ENCODE assay signal across 15 mouse cellular contexts in the genomic region with DNA sequence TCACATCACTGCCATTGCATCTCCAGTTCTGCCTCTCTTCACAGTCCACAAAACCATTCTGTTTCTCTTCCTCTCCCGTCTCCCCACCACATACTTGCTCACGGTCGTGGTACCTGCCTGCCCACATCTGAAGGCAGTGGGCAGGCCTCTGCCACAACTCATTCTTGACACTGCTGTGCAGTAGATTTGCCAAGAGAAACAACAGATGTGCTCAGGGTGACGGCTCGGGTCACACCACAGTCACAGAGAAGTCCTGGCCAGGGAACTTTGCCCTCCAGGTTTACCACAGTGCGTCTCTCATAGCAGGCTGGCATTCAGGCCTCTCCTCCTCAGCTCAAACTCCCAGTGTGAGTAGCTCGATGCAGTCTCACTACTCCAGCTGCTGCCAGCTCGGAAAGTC. TPM values are rescaled to one million over a fixed set of nuclear protein-coding genes. Genes with fewer than 3 reads are reported as not detected.
DNase-seq lines count a peak whose midpoint lies in the region; ATAC-seq and TF ChIP-seq lines count a peak whose summit lies in the region.
"Had no signal": no experiment of that assay in that cellular context is flagged by ENCODE, and none has a peak within 500 bp of the region (broad histone marks: within the 10 kb centered on the region; RNA-seq: fewer than 3 reads in every experiment).

No protein-coding gene starts in this region.

- no peak overlapping the region for H3K4me2 ChIP-seq in liver, postnatal 0 days (ENCODE audit: low read depth, low read length)
- H3K4me2 ChIP-seq in liver, embryonic 12.5 days, result no peak overlapping the region
- H3K4me2 ChIP-seq in kidney, embryonic 14.5 days (replicated peaks; ENCODE audit: low read depth, low read length), result no peak overlapping the region
- no peak overlapping the region for H3K4me2 ChIP-seq in forebrain, embryonic 11.5 days (ENCODE audit: low read depth, low read length, severe bottlenecking)

- 59% methylated on average over 8 of the region's 8 CpGs for WGBS in liver, postnatal 0 days (ENCODE audit: insufficient replicate concordance)
- 72% methylated on average over 8 of the region's 8 CpGs for WGBS in liver, embryonic 12.5 days (ENCODE audit: insufficient replicate concordance)
- 37% methylated on average over 8 of the region's 8 CpGs for WGBS in kidney, embryonic 14.5 days
- 90% methylated on average over 8 of the region's 8 CpGs for WGBS in forebrain, embryonic 11.5 days

- peak; percentile 48 for DNase-seq in adrenal gland, postnatal 14 days
- no peak for DNase-seq in adrenal gland, adult 18-20 months (ENCODE audit: low spot score in 2 of 2)
- no peak for DNase-seq in liver, postnatal 0 days
- peak; percentile 16 for DNase-seq in thymus, postnatal 4 days
- no peak for DNase-seq in retina, postnatal 1 day
- DNase-seq in forebrain, embryonic 11.5 days (ENCODE audit: low spot score), result no peak
- DNase-seq: cerebellum, adult 9-10 months; embryo, embryonic 11 days; heart, adult 18-20 months; heart, postnatal 4 days; lung, adult 18-20 months; right cerebral cortex, postnatal 14 days had no signal

- no peak overlapping the region for H3K4me3 ChIP-seq in liver, postnatal 0 days (ENCODE audit: low read depth, low read length)
- H3K4me3 ChIP-seq in liver, embryonic 12.5 days, result no peak overlapping the region
- H3K4me3 ChIP-seq in kidney, embryonic 14.5 days (ENCODE audit: low read length), result no peak overlapping the region
- no peak overlapping the region for H3K4me3 ChIP-seq in forebrain, embryonic 11.5 days (ENCODE audit: low read depth, low read length)
- H3K4me3 ChIP-seq: layer of hippocampus, adult 2 months had no signal

- H3K27ac ChIP-seq in liver, postnatal 0 days (ENCODE audit: low read depth), result no peak overlapping the region
- no peak overlapping the region for H3K27ac ChIP-seq in liver, embryonic 12.5 days
- H3K27ac ChIP-seq in kidney, embryonic 14.5 days (ENCODE audit: low read depth, low read length), result no peak overlapping the region
- no peak overlapping the region for H3K27ac ChIP-seq in forebrain, embryonic 11.5 days (ENCODE audit: low read depth, low read length)
- H3K27ac ChIP-seq: layer of hippocampus, adult 2 months had no signal

- peaks cover 30% of the 10 kb centered on the region for H3K36me3 ChIP-seq in liver, postnatal 0 days (replicated peaks; ENCODE audit: insufficient read depth, low read length)
- H3K36me3 ChIP-seq in liver, embryonic 12.5 days, result peaks cover 43% of the 10 kb centered on the region
- peaks cover 31% of the 10 kb centered on the region for H3K36me3 ChIP-seq in kidney, embryonic 14.5 days (ENCODE audit: control insufficient read depth, insufficient read depth, low read length)
- peaks cover 11% of the 10 kb centered on the region for H3K36me3 ChIP-seq in forebrain, embryonic 11.5 days (ENCODE audit: control insufficient read depth, insufficient read depth, low read length)

- H3K4me1 ChIP-seq in liver, postnatal 0 days (ENCODE audit: insufficient read depth), result peaks cover 8% of the 10 kb centered on the region; the same call in 1 of the 2 replicates
- no peaks in the 10 kb centered on the region for H3K4me1 ChIP-seq in liver, embryonic 12.5 days
- no peaks in the 10 kb centered on the region for H3K4me1 ChIP-seq in kidney, embryonic 14.5 days (ENCODE audit: control insufficient read depth, insufficient read depth, low read length)
- H3K4me1 ChIP-seq in forebrain, embryonic 11.5 days (replicated peaks; ENCODE audit: control insufficient read depth, insufficient read depth, low read length), result no peaks in the 10 kb centered on the region

- no peaks in the 10 kb centered on the region for H3K9me3 ChIP-seq in liver, postnatal 0 days (ENCODE audit: low read length)
- no peaks in the 10 kb centered on the region for H3K9me3 ChIP-seq in liver, embryonic 12.5 days (replicated peaks)
- H3K9me3 ChIP-seq in kidney, embryonic 14.5 days (ENCODE audit: control insufficient read depth, low read length), result no peaks in the 10 kb centered on the region
- no peaks in the 10 kb centered on the region for H3K9me3 ChIP-seq in forebrain, embryonic 11.5 days (ENCODE audit: control insufficient read depth, low read length)

- TF ChIP-seq EP300 in liver, postnatal 0 days (IDR thresholded peaks at IDR 0.05; ENCODE audit: low read depth), result no peak

- no peak for TF ChIP-seq CTCF in liver, postnatal 0 days (IDR thresholded peaks at IDR 0.05; ENCODE audit: low read depth)

- no peak overlapping the region for H3K9ac ChIP-seq in liver, postnatal 0 days (replicated peaks)
- H3K9ac ChIP-seq in liver, embryonic 12.5 days, result no peak overlapping the region
- H3K9ac ChIP-seq in kidney, embryonic 14.5 days (ENCODE audit: low read depth, low read length), result no peak overlapping the region
- no peak overlapping the region for H3K9ac ChIP-seq in forebrain, embryonic 11.5 days (ENCODE audit: low read length)

- ATAC-seq in liver, postnatal 0 days, result peak; percentile 57; the same call in 1 of the 2 replicates
- ATAC-seq in liver, embryonic 12.5 days, result no peak
- peak; percentile 43 for ATAC-seq in kidney, embryonic 14.5 days (ENCODE audit: low FRiP score, low TSS enrichment)
- no peak for ATAC-seq in forebrain, embryonic 11.5 days (replicated peaks; ENCODE audit: low FRiP score)

- H3K27me3 ChIP-seq in liver, postnatal 0 days (ENCODE audit: insufficient read depth, low read length), result no peaks in the 10 kb centered on the region
- no peaks in the 10 kb centered on the region for H3K27me3 ChIP-seq in liver, embryonic 12.5 days (replicated peaks)
- H3K27me3 ChIP-seq in kidney, embryonic 14.5 days (ENCODE audit: control insufficient read depth, insufficient read depth, low read length), result no peaks in the 10 kb centered on the region
- H3K27me3 ChIP-seq in forebrain, embryonic 11.5 days (ENCODE audit: control insufficient read depth, insufficient read depth, low read length), result no peaks in the 10 kb centered on the region

RNA-seq across cellular contexts. Expression of a gene that starts 31.5 kb away (rescaled TPM):
- 777 and 832 TPM in 2 replicates for total RNA-seq in adrenal gland, postnatal 14 days (2021)
- 100 to 1,000 TPM; 332 to 566 TPM for total RNA-seq in adrenal gland, adult 18-20 months (2021)
- polyA plus RNA-seq in liver, postnatal 0 days (2015; fragmentation: Nextera tagmentation; extraction: Ambion mirVana), result 235 and 239 TPM in 2 replicates
- 132 and 137 TPM in 2 replicates for polyA plus RNA-seq in liver, embryonic 12.5 days (2016; fragmentation: Nextera tagmentation; extraction: Ambion mirVana)
- 206 and 227 TPM in 2 replicates for polyA plus RNA-seq in kidney, embryonic 14.5 days (2014; fragmentation: Nextera tagmentation; extraction: Ambion mirVana)
- polyA plus RNA-seq in forebrain, embryonic 11.5 days (2014; fragmentation: Nextera tagmentation; extraction: Ambion mirVana), result 146 and 158 TPM in 2 replicates

RNA-seq across cellular contexts. Expression of a gene that starts 58.2 kb away (rescaled TPM):
- total RNA-seq in adrenal gland, postnatal 14 days (2021), result 0.07 and 0.08 TPM in 2 replicates
- under 1 TPM in 1 of 2 experiments, not detected in 1; 0.03 TPM for total RNA-seq in adrenal gland, adult 18-20 months (2021)
- 0.01 TPM in 2 replicates for polyA plus RNA-seq in liver, postnatal 0 days (2015; fragmentation: Nextera tagmentation; extraction: Ambion mirVana)
- polyA plus RNA-seq in liver, embryonic 12.5 days (2016; fragmentation: Nextera tagmentation; extraction: Ambion mirVana), result 0.02 TPM in 2 replicates
- polyA plus RNA-seq in kidney, embryonic 14.5 days (2014; fragmentation: Nextera tagmentation; extraction: Ambion mirVana), result 0.05 and 0.06 TPM in 2 replicates
- 0.04 and 0.08 TPM in 2 replicates for polyA plus RNA-seq in forebrain, embryonic 11.5 days (2014; fragmentation: Nextera tagmentation; extraction: Ambion mirVana)

Comparison
In these comparisons a context has a peak if more than half of its experiments do, and no peak if none do; other contexts are left out.
1. DNase-seq: peak in adrenal gland, postnatal 14 days (single experiment) and thymus, postnatal 4 days (single experiment); none in adrenal gland, adult 18-20 months (0 of 2), liver, postnatal 0 days (single experiment), retina, postnatal 1 day (single experiment) and forebrain, embryonic 11.5 days (single experiment).
2. ATAC-seq: peak in liver, postnatal 0 days (single experiment) and kidney, embryonic 14.5 days (single experiment); none in liver, embryonic 12.5 days (single experiment) and forebrain, embryonic 11.5 days (single experiment).